Mouse (Mus musculus): ENCODE measurements around the gene Kank2.

- no peak for TF ChIP-seq ZKSCAN1 (IDR thresholded peaks at IDR 0.05; ENCODE audit: low read depth, low read length)
- no peak for TF ChIP-seq RCOR1 (IDR thresholded peaks at IDR 0.05; ENCODE audit: low read depth, low read length)
- no peak for TF ChIP-seq CTCF (IDR thresholded peaks at IDR 0.05 in 2 of 3, conservative IDR thresholded peaks at IDR 0.05 in 1 of 3; ENCODE audit: control insufficient read depth in 1 of 3, insufficient read depth in 1 of 3, low read depth in 2 of 3, low read length in 3 of 3, poor library complexity in 1 of 3, severe bottlenecking in 1 of 3)
- TF ChIP-seq CHD1 (IDR thresholded peaks at IDR 0.05; ENCODE audit: low read depth, low read length) = no peak
- TF ChIP-seq POLR2A (IDR thresholded peaks at IDR 0.05; ENCODE audit: control insufficient read depth in 1 of 2, insufficient read depth in 1 of 2, low read depth in 1 of 2, low read length in 2 of 2, poor library complexity in 1 of 2) = no peak; a peak in 1 of 4 replicates
- TF ChIP-seq EP300 (IDR thresholded peaks at IDR 0.05; ENCODE audit: low read depth in 1 of 2, low read length in 2 of 2) = no peak
These were observed 46.2 kb downstream of the Kank2 start for GRCm38 (mm10) chr9:21752252-21752792.

Data from MEL (cell line).